Mouse (Mus musculus): Measurements from ENCODE around the gene Pxylp1.

The Pxylp1 gene

DNA sequence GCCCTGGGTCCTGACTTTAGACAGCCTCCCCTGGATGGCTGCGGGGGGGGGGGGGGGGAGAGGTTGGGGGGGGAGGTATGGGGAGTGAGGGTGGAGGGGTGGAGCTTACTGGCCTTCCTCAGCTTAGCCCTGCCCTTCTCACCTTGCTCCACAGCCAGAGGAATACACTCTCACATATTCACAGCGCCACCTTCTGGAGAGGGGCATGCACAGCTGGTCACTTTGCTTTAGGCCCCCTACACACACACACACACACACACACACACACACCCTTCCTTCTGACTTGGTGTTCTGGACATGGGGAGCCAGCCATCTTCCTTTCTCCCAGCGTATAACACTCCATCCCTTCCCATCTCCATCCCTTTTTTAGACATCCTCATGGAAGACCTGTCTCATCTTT, 62.8 kb downstream of the Pxylp1 start:
- in situ Hi-C loops (cut with MboI; ENCODE audit: unreplicated experiment in 2 of 2): loop anchor here in 1 of 2 experiments (25.0 kb wide), 1 partner anchor 1292 kb away; no protein-coding TSS in a partner anchor

DNA sequence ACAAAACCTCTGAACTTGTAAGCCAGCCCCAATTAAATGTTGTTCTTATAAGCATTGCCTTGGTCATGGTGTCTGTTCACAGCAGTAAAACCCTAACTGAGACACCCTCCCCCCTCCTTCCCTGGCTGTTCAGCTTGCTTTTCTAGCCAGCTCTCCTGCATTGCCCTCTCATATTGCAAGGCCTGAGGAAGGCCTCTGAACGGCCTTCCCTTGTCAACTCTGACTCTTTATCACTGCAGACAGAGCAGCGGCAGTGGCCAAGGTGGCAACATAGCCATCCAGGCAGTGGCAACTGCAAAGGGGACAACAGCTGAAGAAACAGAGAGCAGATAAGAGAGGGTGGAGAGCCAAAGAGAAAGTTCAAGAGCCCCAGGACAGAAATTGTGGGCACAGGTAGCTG, 64.4 kb downstream of the Pxylp1 start:
- in situ Hi-C loops (cut with MboI; ENCODE audit: unreplicated experiment in 2 of 2): loop anchor here in 1 of 2 experiments (25.0 kb wide), 1 partner anchor 1291 kb away; no protein-coding TSS in a partner anchor

DNA sequence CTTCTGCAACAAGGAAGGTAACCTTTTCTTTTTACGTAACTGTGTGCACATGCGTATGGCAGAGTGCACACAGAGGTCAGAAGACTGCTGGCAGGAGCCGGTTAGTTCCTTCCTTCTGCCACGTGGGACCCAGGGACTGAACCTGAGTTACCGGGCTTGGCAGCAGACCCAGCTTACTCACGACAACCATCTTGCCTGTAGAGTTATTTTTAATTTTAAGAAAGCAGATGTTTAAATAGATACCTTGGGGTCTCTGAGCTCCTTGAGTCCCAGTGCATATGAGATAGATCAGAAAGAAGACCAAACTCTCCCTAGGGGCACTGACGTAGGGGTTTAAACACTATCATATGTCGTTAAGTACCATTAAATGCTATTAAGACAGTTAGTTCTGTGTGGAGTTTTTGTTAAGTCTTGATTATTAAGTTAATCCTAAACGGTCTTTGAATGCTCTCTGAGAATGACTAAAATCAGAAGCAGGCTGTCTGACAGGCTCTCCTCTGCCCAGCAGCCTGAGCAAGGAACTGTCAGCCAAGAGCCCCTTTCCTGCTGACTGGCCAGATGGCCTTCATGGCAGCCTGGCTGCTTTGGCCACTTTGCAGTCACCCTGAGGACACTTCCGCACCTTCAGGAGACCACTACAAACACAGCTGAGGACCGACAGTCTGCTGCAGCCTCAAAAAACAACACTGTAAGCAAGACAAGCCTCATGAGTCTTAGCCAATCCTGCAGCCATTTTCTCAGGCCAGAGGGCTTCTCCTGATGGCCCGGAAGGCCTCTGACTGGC, 65.3 kb downstream of the Pxylp1 start:
- in situ Hi-C loops (cut with MboI; ENCODE audit: unreplicated experiment in 2 of 2): loop anchor here in 1 of 2 experiments (25.0 kb wide), 1 partner anchor 1290 kb away; no protein-coding TSS in a partner anchor

DNA sequence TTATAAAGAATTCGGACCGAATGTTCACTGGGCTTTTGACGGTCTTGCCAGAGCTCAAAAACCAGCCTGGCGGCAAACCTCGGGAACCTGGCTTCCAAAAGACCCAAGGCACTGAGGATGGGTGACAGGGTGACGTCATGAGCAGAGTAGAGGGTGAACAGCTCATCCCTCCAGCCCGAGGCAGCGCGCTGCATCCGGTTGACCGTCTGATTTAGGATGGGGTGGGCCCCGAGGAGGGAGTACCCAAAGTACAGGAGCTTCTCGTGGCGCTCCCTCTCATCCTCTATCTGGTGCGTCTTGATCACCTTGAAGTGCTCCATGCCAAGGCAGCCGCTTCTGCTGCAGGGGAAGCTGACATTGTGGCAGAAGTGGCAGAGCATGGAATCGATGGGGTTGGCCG, 67.6 kb downstream of the Pxylp1 start:
- in situ Hi-C loops (cut with MboI; ENCODE audit: unreplicated experiment in 2 of 2): loop anchor here in 1 of 2 experiments (25.0 kb wide), 1 partner anchor 1288 kb away; no protein-coding TSS in a partner anchor

DNA sequence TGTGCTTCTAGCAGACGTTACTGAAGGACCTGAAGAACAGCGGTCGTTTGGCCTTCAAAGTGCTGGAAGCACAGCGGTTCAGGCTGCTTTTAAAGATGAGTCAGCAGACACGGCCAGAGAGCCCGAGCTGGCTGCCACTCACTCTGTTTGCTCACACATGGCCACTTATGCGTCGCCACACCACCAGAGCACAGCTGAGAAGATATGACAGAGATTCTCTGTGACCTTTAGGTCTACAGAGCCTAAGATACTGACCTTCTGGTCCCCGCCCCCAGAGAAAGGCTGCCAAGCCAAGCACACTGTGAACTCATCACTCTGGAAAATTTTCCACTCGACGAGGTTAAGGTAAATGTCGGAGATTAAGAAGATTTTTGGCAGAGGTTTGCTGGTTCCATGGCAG, 68.4 kb downstream of the Pxylp1 start:
- in situ Hi-C loops (cut with MboI; ENCODE audit: unreplicated experiment in 2 of 2): no loop called here

DNA sequence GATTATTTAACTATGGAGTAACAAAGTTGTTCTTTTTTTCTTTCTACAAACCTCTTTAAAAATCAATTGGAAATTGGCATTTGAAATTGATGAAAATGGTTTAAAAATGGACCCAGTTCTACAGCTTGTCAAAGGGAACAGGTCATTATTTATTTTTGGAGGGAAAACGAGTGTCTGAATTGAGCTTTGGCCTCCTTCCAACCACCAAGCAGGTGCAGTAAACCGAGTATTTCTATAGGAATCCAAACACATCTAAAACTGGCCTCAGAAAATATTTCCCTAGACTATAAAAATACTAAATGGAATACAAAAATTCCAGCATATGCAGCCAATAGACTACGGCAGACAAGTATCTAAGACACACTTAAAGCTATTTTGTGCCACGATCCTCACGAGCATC, 68.9 kb downstream of the Pxylp1 start:
- in situ Hi-C loops (cut with MboI; ENCODE audit: unreplicated experiment in 2 of 2): no loop called here

DNA sequence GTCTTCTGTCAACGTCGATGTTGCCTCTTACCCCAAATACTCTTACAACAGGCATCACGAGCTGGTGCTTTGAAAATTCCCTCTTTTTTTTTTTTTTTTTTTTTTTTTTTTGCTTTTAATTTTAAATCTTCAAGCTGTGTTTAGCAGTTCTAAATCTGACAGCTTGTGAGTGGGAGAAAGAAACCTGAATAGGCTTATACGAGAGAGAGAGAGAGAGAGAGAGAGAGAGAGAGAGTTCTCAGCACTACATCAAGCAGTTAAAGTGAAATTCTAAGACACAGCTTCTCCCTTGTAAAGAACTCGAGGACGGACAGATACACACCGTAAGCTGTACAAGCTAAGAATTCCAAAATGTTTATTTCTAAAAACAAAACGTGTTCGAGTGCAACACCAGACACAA, 69.5 kb downstream of the Pxylp1 start:
- in situ Hi-C loops (cut with MboI; ENCODE audit: unreplicated experiment in 2 of 2): no loop called here

DNA sequence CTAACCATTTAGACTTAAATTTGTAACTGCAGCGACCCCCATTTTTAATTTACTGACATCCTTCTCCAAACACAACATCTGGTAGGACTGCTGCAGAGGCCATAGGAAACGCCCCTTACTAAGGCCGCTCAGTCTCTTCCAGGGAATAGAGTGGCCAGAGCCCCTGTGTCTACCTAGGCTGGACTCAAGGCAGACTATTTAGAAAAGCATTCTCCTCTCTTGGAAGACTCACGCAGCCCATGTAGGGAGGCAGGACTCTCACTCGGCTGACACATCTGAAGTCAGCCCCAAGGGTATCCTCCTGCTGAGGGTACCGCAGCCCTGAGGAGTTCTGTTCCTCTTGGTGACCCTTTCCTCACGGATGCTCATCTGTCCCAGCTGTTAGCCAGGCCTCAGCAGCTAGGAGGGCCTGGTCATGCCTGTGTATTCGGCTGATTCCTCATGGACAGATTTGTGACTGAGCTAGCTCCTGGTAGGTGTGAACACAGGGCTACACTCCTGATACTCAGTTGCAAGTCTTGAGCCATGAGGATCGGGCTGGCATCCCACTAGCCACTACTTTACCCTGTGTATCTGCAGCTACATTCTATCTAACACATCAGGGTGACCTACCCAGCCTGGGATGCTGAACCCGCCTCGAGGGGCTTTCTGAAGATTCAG, 73.5 kb downstream of the Pxylp1 start:
- in situ Hi-C loops (cut with MboI; ENCODE audit: unreplicated experiment in 2 of 2): loop anchor here (5.0 to 10.0 kb wide), 4 partner anchors 147 to 534 kb away; no protein-coding TSS in a partner anchor

DNA sequence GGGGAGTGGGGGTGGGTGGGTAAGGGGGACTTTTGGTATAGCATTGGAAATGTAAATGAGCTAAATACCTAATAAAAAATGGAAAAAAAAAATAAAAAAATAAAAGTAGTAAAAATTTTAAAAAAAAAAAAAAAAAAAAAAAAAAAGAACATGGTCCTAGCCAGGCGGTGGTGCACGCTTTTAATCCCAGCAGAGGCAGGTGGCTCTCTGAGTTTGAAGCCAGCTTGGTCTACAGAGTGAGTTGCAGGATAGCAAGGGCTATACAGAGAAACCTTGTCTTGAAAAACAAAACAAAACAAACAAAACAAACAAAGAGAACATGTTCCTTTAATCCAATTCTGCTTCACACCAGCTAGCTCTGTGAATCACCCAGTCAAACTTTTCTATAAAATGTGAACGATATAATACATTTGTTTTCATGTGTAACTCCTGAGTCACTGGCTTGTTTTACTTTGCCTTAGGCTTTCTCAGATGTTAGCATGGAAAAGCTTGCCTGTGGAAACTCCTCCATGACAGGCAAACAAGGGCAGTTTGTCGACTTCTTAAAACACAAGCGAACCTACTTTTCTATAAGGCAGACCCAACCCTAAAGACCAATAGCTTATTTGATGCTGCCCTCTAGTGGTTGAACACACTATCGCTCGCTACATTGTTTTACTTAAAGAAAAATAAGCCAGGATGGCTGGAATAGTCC, 74.2 kb downstream of the Pxylp1 start:
- in situ Hi-C loops (cut with MboI; ENCODE audit: unreplicated experiment in 2 of 2): loop anchor here (5.0 to 10.0 kb wide), 4 partner anchors 146 to 533 kb away; no protein-coding TSS in a partner anchor

DNA sequence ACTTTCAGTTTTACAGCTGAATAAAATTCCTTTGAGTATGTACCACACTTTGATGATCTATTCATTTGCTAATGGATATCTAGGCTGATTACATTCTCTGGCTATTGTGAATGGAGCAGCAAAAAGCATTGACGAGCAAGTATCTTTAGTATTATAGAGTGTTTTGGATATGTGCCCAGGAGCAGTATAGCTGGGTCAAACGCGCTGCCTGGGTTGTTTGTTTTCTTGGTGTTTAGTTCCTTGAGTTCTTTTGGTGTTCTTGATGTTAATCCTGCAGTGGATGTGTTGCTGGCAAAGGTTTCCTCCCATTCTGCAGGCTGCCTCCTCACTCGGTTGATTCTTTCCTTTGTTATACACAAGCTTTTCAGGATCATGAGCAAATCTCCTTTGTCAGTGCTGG, 80.5 kb downstream of the Pxylp1 start:
- in situ Hi-C loops (cut with MboI; ENCODE audit: unreplicated experiment in 2 of 2): loop anchor here (10.0 kb wide), 1 partner anchor 527 kb away; no protein-coding TSS in a partner anchor

DNA sequence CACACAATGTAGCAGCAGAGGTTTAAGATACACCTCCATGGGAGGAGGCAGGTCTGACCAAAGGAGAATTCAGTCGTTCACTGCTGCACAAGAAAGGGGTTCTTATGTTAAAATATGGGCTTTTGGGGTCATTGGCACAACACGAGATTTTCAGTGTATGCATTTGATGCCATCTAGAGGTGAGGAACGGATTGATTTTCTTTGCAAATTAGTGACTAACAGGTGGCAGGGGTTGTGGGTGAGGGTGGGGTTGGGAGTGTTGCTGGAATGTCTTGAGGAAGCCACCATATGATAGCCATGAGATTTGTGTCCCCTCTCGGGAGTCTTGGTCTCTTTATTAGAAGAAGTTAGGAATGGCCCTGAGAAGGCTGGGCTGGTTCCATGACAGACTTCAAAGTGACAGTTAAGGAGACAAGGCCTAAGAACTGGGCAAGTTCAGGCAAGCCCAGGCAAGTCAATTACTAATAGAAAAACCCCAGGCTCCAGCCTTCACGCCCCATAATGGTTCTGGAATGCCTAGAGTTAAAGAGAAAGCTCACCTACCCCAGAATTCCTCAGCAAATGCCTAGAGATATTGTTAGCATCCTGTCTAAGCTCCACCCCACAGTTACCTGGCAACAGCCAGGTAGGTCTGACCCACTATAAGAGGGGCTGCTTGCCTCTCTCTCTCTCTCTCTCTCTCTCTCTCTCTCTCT, 92.2 kb downstream of the Pxylp1 start:
- in situ Hi-C loops (cut with MboI; ENCODE audit: unreplicated experiment in 2 of 2): no loop called here

DNA sequence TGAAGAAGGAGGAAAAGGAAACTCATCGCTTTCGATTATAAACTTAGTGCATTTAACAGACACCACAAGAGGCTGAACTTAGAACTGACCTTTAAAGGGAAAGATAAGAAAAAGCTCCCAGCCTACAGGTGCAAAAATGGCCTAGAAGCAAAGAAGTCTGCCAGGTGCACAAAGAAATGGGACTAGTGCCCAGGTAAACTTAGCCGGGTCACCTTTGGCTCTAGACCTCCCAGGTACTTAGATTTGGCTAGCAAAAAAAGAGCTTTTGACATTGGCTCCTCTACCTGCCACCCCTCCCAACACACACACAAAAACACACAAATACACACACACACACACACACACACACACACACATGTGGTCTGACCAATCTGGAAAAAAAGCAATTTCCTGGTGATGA, 95.2 kb downstream of the Pxylp1 start:
- in situ Hi-C loops (cut with MboI; ENCODE audit: unreplicated experiment in 2 of 2): loop anchor here in 1 of 2 experiments (5.0 kb wide), 1 partner anchor 125 kb away; no protein-coding TSS in a partner anchor

DNA sequence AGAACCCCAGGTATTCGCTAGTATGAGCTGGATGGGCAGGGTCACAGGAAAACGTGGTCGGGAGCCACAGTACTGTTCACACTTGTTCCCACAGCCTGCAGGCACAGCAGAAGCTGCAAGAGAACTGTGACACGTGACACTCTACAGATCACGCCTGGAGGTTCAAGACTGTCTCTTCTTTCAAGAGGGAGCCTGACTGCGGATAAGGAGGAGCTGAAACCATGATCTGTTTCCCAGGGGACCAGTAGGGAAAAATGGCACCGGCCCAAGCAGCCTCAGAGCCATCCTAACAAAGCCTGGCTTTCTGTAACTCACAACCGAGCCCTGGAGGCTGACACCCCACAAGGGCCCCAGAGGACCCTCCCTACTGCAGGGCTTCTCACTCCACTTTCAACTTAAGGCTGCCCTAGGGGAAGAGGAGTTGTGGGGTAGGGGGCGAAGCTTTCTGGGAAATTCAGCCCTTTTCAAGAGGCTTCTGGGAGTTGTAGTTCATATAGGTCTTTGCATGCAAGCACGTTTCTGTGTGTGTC, 97.0 kb downstream of the Pxylp1 start:
- in situ Hi-C loops (cut with MboI; ENCODE audit: unreplicated experiment in 2 of 2): loop anchor here in 1 of 2 experiments (5.0 kb wide), 1 partner anchor 123 kb away; no protein-coding TSS in a partner anchor

DNA sequence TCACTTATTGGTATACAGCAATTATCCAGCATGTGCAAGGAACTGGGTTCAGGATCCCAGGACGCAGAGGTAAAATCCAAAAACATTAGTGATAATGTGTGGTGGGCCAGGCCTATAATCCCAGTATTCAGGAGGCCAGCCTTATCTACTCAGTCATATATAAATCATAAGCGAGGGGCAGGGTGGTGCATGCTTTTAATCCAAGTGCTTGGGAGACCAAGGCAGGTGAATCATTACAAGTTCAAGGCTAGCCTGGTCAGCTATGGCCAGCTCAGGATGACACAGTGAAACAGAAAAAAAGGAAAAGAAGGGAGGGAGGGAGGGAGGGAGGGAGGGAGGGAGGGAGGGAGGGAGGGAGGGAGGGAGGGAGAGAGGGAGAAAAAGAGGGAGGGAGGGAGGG, 97.9 kb downstream of the Pxylp1 start:
- in situ Hi-C loops (cut with MboI; ENCODE audit: unreplicated experiment in 2 of 2): no loop called here

DNA sequence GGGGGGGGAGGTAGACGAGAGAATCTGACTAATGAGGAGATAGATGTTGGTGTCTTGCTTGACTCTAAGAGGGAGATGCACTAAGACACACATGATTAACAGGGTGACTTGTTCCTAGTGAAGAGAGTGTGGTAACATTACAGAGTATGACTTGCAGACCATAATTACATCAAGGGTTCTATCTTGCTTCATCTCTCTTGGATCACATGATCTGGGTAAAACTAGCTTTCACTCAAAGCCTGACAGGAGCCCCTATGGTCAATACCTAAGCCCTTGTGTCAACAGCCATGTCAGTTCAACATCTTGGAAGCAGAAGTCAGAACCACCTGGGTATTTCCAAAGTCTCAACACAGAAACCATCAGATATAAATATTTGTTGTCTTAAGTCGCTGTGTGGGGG, 99.9 kb downstream of the Pxylp1 start:
- in situ Hi-C loops (cut with MboI; ENCODE audit: unreplicated experiment in 2 of 2): no loop called here

DNA sequence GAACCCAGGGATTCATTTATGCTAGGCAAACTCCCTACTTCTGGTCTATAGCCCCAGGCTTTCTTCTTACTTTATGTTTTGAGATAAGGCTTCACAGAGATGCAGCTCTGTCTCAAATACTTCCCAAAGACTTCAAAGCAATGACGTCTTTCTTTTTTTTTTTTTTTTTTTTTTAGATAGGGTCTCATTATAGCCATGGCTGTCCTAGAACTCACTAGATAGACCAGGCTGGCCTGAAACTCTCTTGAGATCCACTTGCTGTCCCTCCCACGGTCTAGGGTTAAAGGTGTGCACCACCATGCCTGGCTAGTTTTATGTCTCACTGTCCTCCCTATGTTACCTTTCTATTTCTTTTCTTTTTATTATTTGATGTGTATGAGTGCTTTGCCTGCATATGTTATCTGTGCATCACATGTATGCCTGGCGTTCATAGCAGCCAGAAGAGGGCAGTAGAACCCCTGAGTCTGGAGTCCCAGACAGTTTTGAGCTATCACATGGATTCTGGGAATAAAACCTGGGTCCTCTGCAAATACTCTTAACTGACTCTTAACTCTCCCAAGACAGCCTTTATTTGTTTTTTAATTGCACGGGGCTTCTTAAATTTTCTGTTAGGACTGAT, 102.0 kb downstream of the Pxylp1 start:
- in situ Hi-C loops (cut with MboI; ENCODE audit: unreplicated experiment in 2 of 2): no loop called here

DNA sequence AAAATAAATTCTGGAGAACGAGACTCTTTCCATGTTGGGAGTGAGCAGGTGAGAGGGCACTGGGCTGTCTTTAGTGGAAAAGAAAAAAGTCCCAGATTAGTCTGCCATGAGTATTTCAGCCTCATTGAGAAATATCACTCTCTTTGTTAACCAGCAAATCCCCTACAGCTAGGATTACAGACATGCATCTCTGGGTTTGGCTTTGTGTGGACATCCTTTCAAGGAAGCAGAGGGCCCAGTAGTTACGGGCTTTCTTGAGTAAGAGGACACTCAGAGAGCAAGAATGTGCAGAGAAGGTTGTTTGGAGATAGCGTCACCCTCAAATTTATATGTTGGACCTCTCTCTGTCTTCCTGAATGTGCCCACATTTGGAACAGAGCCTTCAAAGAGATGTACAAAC, 102.6 kb downstream of the Pxylp1 start:
- in situ Hi-C loops (cut with MboI; ENCODE audit: unreplicated experiment in 2 of 2): no loop called here

DNA sequence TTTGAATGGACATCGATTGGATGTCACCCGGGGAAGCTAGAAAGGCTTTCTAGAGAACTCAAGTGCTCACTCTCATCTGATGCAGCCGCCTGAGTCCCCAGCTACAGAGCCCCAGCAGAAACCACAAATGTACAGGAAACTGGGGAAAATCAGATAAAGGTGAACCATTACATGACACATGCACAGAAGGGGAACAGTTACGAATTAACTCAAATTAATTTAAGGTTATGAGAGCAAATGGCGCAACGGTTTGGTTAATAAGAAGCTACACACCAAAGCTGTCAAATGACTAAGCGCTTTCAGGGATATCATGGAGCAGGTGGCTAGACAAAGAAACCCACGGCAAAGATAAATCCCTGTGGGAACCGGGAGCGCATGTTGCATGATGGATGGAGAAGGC, 104.7 kb downstream of the Pxylp1 start:
- in situ Hi-C loops (cut with MboI; ENCODE audit: unreplicated experiment in 2 of 2): no loop called here

DNA sequence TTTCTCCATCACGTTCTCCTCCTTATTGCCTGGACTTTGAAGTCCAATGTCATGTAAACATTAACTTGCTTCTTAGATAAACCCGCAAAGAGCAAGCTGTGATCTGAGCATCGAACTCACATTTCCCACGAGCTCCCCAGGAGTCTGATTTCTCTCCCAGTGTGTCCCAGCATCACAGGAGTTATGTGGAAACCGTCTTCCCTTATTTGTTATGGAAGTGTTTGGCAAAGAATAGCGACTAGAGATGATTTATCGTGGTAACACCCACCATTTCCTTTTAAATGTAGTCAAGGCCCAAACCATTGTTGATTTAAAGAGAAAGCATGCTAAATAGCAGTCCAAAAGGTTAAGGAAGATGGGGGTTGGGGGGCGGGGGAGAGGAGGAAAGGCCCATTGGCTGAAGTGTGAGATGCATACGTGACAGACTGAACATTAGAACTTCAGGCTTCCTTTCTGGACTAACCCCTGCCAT, 106.6 kb downstream of the Pxylp1 start:
- in situ Hi-C loops (cut with MboI; ENCODE audit: unreplicated experiment in 2 of 2): no loop called here

DNA sequence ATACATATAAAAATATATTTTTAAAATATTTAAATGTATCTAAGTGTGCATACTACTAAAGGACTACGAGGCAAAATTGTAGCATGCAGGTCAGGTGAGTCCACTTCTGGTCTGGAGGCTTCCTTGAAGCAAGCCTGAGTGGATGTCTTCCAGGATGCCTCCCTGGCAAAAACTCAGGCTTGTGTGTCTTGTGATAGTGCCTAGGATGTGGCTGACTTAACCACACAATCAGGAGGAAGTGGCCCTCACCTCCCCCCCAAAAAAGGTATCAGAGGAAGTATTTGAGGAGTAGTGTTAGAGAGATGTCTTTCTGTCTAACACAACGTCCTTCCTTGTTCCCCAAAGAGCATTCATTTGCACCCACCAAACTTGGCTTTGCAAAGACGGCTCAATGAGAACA, 107.3 kb downstream of the Pxylp1 start:
- in situ Hi-C loops (cut with MboI; ENCODE audit: unreplicated experiment in 2 of 2): no loop called here
